Mouse (Mus musculus): ENCODE measurements around the gene Atf7.

DNA sequence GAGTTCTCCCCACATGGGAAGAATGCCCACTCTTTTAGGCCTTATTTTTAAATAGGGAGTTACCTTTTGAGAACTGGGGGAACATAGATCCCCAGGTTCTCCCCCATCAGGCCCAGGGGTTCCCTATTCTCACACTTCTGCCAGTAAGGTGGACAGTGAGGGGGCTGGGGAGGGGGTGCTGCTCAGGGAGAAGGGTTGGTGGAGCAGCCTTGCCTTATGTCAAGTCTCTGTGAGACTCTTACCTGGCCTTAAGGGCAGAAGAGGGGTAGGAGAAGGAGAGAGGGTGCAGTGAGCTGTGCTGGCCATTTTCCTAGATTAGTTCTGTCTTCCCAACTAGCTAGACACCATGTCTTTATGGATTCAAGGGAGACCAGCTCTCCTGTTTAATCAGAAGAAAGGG, 112.8 kb downstream of the Atf7 start:
- TF ChIP-seq CTCF (IDR thresholded peaks at IDR 0.05) = no peak
- TF ChIP-seq POLR2A (IDR thresholded peaks at IDR 0.05; ENCODE audit: insufficient read depth, low read depth, low read length) = no peak
- TF ChIP-seq EP300 (IDR thresholded peaks at IDR 0.05; ENCODE audit: insufficient read depth, low read depth, low read length) = no peak

Data from heart, adult 2 months (tissue).